Mouse (Mus musculus) Patski (cell line): ENCODE measurements around the gene Adcy9. TPM values are rescaled to one million over a fixed set of nuclear protein-coding genes. Genes with fewer than 3 reads are reported as not detected.

ENCODE experiments used
- ATAC-seq: fragments of 100-300 bp; one replicate; pipeline ENCODE4 v1.8.0; 2021
- CTCF ChIA-PET: fragments of 350-600 bp; sonication (Branson Sonifier 250); formaldehyde crosslinking; loops from one replicate; lab custom pipeline; 2022; ENCODE audit warnings: inconsistent platforms; lab: Charles Lee
- POLR2A ChIA-PET: fragments of 350-600 bp; sonication (Branson Sonifier 250); formaldehyde crosslinking; loops from one replicate; lab custom pipeline; 2022; ENCODE audit warnings: antibody characterized with exemption, inconsistent platforms; lab: Charles Lee
- DNase-seq: peaks from one replicate; pipeline ENCODE4 v3.0.0-alpha.2; 2011; ENCODE audit warnings: low read depth, low spot score
- H3K27me3 ChIP-seq: fragments of 371-371 bp; one replicate; pipeline ENCODE4 v1.5.1; 2021
- CTCF ChIP-seq: fragments of 100-300 bp; IDR thresholded peaks from one replicate; pipeline ENCODE4 v1.5.1; 2021
- in situ Hi-C: fragments of 300-500 bp; cut with MboI; formaldehyde crosslinking; loops from 3 replicates; pipeline ENCODE4 v1.11.1; 2018; ENCODE audit warnings: low pct_unique_long_range_greater_than_20kb, mixed read lengths
- polyA plus RNA-seq: library from polyadenylated mRNA; unstranded; gene quantifications from one replicate; pipeline ENCODE4 v1.2.3, GENCODE M21; 2021

The Adcy9 gene
- polyA plus RNA-seq, 1 experiment from 2014 or later = 4.0 TPM

- ATAC-seq (no peak), DNase-seq (no peak)
- CTCF ChIA-PET = interaction anchor here (1.4 kb wide), 2 partner anchors 11 to 15 kb away, joined by 3 to 5 read pairs; no protein-coding TSS in a partner anchor
- in situ Hi-C loops = no loop called here
- no peaks in the 10 kb centered on the region for H3K27me3 ChIP-seq
- POLR2A ChIA-PET = interaction anchor here (1.2 kb wide), 1 partner anchor 19 kb away, joined by 3 read pairs; no protein-coding TSS in a partner anchor
- TF ChIP-seq CTCF = no peak
Observed at GRCm38 (mm10) chr16:4394991-4395590, 25.2 kb downstream of the Adcy9 start.

- ATAC-seq (no peak), DNase-seq (no peak)
- in situ Hi-C loops = no loop called here
- no peak for TF ChIP-seq CTCF
- CTCF ChIA-PET = interaction anchor here (1.3 to 1.5 kb wide), 2 partner anchors 12 kb away, joined by 3 to 5 read pairs; no protein-coding TSS in a partner anchor
- no peaks in the 10 kb centered on the region for H3K27me3 ChIP-seq
- POLR2A ChIA-PET = no interaction called here
Observed at GRCm38 (mm10) chr16:4383473-4384038, 36.7 kb downstream of the Adcy9 start.

- in situ Hi-C loops = no loop called here
- DNase-seq (no peak), ATAC-seq (no peak)
- ChIA-PET CTCF (interaction anchor here (1.5 kb wide), 1 partner anchor 10 kb away, joined by 3 read pairs; no protein-coding TSS in a partner anchor), POLR2A (no interaction called here)
- TF ChIP-seq CTCF = no peak
- H3K27me3 ChIP-seq = no peaks in the 10 kb centered on the region
Observed at GRCm38 (mm10) chr16:4382406-4382805, 37.9 kb downstream of the Adcy9 start.

GRCm38 (mm10) chr16:4381487-4381886 is 38.8 kb downstream of the Adcy9 start:
- no peak for TF ChIP-seq CTCF
- no peaks in the 10 kb centered on the region for H3K27me3 ChIP-seq
- in situ Hi-C loops = no loop called here
- ChIA-PET POLR2A (no interaction called here), CTCF (interaction anchor here (1.7 kb wide), 1 partner anchor 13 kb away, joined by 3 read pairs; no protein-coding TSS in a partner anchor)
- no peak for ATAC-seq
- no peak for DNase-seq

- in situ Hi-C loops = no loop called here
- no peak for ATAC-seq
- H3K27me3 ChIP-seq = no peaks in the 10 kb centered on the region
- POLR2A ChIA-PET = no interaction called here
- CTCF ChIA-PET = no interaction called here
- DNase-seq = no peak
- TF ChIP-seq CTCF = no peak
Observed at GRCm38 (mm10) chr16:4378788-4379187, 41.5 kb downstream of the Adcy9 start.

- ChIA-PET POLR2A (no interaction called here), CTCF (no interaction called here)
- TF ChIP-seq CTCF = no peak
- ATAC-seq (no peak), DNase-seq (no peak)
- no peaks in the 10 kb centered on the region for H3K27me3 ChIP-seq
- in situ Hi-C loops = no loop called here
Observed at GRCm38 (mm10) chr16:4377556-4377955, 42.7 kb downstream of the Adcy9 start.

- POLR2A ChIA-PET = no interaction called here
- TF ChIP-seq CTCF = no peak
- DNase-seq (no peak), ATAC-seq (no peak)
- in situ Hi-C loops = no loop called here
- CTCF ChIA-PET = no interaction called here
- no peaks in the 10 kb centered on the region for H3K27me3 ChIP-seq
Observed at GRCm38 (mm10) chr16:4374780-4375380, 45.4 kb downstream of the Adcy9 start.

GRCm38 (mm10) chr16:4374270-4374669 is 46.0 kb downstream of the Adcy9 start:
- H3K27me3 ChIP-seq = no peaks in the 10 kb centered on the region
- ChIA-PET CTCF (no interaction called here), POLR2A (no interaction called here)
- in situ Hi-C loops = no loop called here
- DNase-seq (no peak), ATAC-seq (no peak)
- TF ChIP-seq CTCF = no peak

GRCm38 (mm10) chr16:4371039-4371438 is 49.3 kb downstream of the Adcy9 start:
- no peaks in the 10 kb centered on the region for H3K27me3 ChIP-seq
- no peak for TF ChIP-seq CTCF
- DNase-seq (no peak), ATAC-seq (no peak)
- in situ Hi-C loops = no loop called here
- ChIA-PET POLR2A (no interaction called here), CTCF (no interaction called here)

- no peaks in the 10 kb centered on the region for H3K27me3 ChIP-seq
- TF ChIP-seq CTCF = no peak
- in situ Hi-C loops = no loop called here
- ATAC-seq (no peak), DNase-seq (no peak)
- ChIA-PET CTCF (interaction anchor here (1.4 kb wide), 1 partner anchor 43 kb away, joined by 3 read pairs; no protein-coding TSS in a partner anchor), POLR2A (no interaction called here)
Observed at GRCm38 (mm10) chr16:4370141-4370541, 50.2 kb downstream of the Adcy9 start.

GRCm38 (mm10) chr16:4367930-4368329 is 52.4 kb downstream of the Adcy9 start:
- no peaks in the 10 kb centered on the region for H3K27me3 ChIP-seq
- TF ChIP-seq CTCF = no peak
- ATAC-seq = no peak
- ChIA-PET CTCF (no interaction called here), POLR2A (no interaction called here)
- DNase-seq = no peak
- in situ Hi-C loops = no loop called here
